8 mouse cellular contexts compared by ENCODE assay signal in genomic region chr1:90775477-90776241, GRCm38 (mm10).
DNase-seq lines count a peak whose midpoint lies in the region; ATAC-seq lines count a peak whose summit lies in the region.

No protein-coding gene starts in this region.

- peak; percentile 7 to 54 for DNase-seq in adrenal gland, adult (ENCODE audit: inconsistent age in 2 of 2, low spot score in 1 of 2)
- no peak for DNase-seq in adrenal gland, adult 18-20 months (ENCODE audit: low spot score in 2 of 2)
- peak; percentile 55 for DNase-seq in adrenal gland, postnatal 10 days
- peak; percentile 45 to 77 for DNase-seq in gastrocnemius, adult 8-10 months (ENCODE audit: low spot score in 2 of 2)
- DNase-seq in lung, postnatal 4 days: peak; percentile 61 to 87
- peak; percentile 25 to 42 for DNase-seq in thymus, adult 18-20 months
- DNase-seq in spleen, postnatal 4 days (ENCODE audit: low spot score in 2 of 2): no peak

- no peak overlapping the region for H3K4me2 ChIP-seq in hindbrain, embryonic 13.5 days

- peak overlapping the region; percentile 71 for H3K27ac ChIP-seq in hindbrain, embryonic 13.5 days

- no peaks in the 10 kb centered on the region for H3K9me3 ChIP-seq in hindbrain, embryonic 13.5 days

- no peaks in the 10 kb centered on the region for H3K36me3 ChIP-seq in hindbrain, embryonic 13.5 days

- H3K9ac ChIP-seq in hindbrain, embryonic 13.5 days: no peak overlapping the region

- no peak overlapping the region for H3K4me3 ChIP-seq in hindbrain, embryonic 13.5 days

- WGBS in hindbrain, embryonic 13.5 days: 10% methylated on average over 10 of the region's 10 CpGs

- no peaks in the 10 kb centered on the region for H3K27me3 ChIP-seq in hindbrain, embryonic 13.5 days

- ATAC-seq in hindbrain, embryonic 13.5 days (ENCODE audit: low FRiP score): peak; percentile 95

- peaks cover 12% of the 10 kb centered on the region for H3K4me1 ChIP-seq in hindbrain, embryonic 13.5 days (replicated peaks)

Comparison
In these comparisons a context has a peak if more than half of its experiments do, and no peak if none do; other contexts are left out.
1. DNase-seq: peak in adrenal gland, adult (2 of 2), adrenal gland, postnatal 10 days (single experiment), gastrocnemius, adult 8-10 months (2 of 2), lung, postnatal 4 days (2 of 2) and thymus, adult 18-20 months (2 of 2); none in adrenal gland, adult 18-20 months (0 of 2) and spleen, postnatal 4 days (0 of 2).